Mouse (Mus musculus): Measurements from ENCODE around the gene Dolpp1.

GRCm38 (mm10) chr2:30349196-30349595, 42.9 kb upstream of the Dolpp1 start:
- TF ChIP-seq GATA1 (IDR thresholded peaks at IDR 0.05; ENCODE audit: low read length) (no peak), TAL1 (IDR thresholded peaks at IDR 0.05; ENCODE audit: low read length) (no peak)
